Mouse (Mus musculus) midbrain, embryonic 16.5 days (tissue): ENCODE measurements at regions not wholly inside any gene's neighbourhood (a gene's known extent, or its start where the extent isn't known, plus 50 kb on each side); places are given as distances from the start of the nearest gene placed in this dataset.

ENCODE experiments used
- ATAC-seq: fragments of 200-750 bp; cut with Nextera tagmentation; 2 replicates; pipeline ENCODE4 v1.8.0; 2017; ENCODE audit warnings: moderate TSS enrichment
- H3K27ac ChIP-seq: fragments of 300-500 bp; sonication (generic); 2 replicates; pipeline ENCODE4 v1.5.1; 2014; ENCODE audit warnings: mild to moderate bottlenecking, low read length, mixed read lengths
- H3K27me3 ChIP-seq: fragments of 300-500 bp; sonication (generic); 2 replicates; pipeline ENCODE4 v1.6.1; 2014; ENCODE audit warnings: low read depth, low read length, mixed read lengths; ENCODE audit not compliant: control insufficient read depth, insufficient read depth
- H3K36me3 ChIP-seq: fragments of 300-500 bp; sonication (generic); 2 replicates; pipeline ENCODE4 v1.6.1; 2014; ENCODE audit warnings: mild to moderate bottlenecking, low read length, moderate library complexity, mixed read lengths; ENCODE audit not compliant: control insufficient read depth, insufficient read depth
- H3K4me1 ChIP-seq: fragments of 300-500 bp; sonication (generic); 2 replicates; pipeline ENCODE4 v1.6.1; 2014; ENCODE audit warnings: mild to moderate bottlenecking, low read length, mixed read lengths; ENCODE audit not compliant: control insufficient read depth, insufficient read depth
- H3K4me2 ChIP-seq: fragments of 300-500 bp; sonication (generic); 2 replicates; pipeline ENCODE4 v1.6.1; 2014; ENCODE audit warnings: mild to moderate bottlenecking, low read length, mixed read lengths
- H3K4me3 ChIP-seq: fragments of 300-500 bp; sonication (generic); 2 replicates; pipeline ENCODE4 v1.5.1; 2014; ENCODE audit warnings: low read depth, mild to moderate bottlenecking, low read length, moderate library complexity, mixed read lengths
- H3K9ac ChIP-seq: fragments of 300-500 bp; sonication (generic); 2 replicates; pipeline ENCODE4 v1.6.1; 2014; ENCODE audit warnings: low read depth, low read length, mixed read lengths
- H3K9me3 ChIP-seq: fragments of 300-500 bp; sonication (generic); replicated peaks from 2 replicates; pipeline ENCODE4 v1.6.1; 2014; ENCODE audit warnings: mild to moderate bottlenecking, low read length, mixed read lengths; ENCODE audit not compliant: control insufficient read depth, poor library complexity, severe bottlenecking
- WGBS: fragments of 180-500 bp; shearing (Covaris S2); extraction: QIAGEN DNeasy Blood & Tissue Kit; methylation state at CpG from one replicate; pipeline ENCODE4 v1.1.7; 2014; 5-methylcytosine and 5-hydroxymethylcytosine counted together

DNA sequence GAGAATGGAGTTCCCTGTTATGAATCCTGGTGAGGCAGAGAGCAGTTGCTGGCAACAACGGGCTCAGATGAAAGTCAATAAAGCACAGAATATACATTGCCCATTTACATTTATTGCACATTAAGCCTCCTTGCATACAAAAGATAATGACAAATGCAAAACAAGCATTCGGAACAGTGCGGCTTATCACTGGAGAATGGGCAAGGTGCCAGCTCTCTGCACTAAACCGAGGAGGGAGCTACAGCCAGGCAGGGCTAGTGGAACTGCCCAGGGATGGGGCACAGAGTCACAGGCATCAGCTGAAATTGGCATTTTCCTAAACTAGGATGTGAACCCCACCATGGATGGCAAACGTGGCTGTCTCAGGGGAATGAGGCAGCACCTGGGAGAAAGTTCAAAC is 2514.8 kb upstream of the 5930422O12Rik start:
- Histone ChIP-seq H3K9ac (no peak overlapping the region), H3K27ac (no peak overlapping the region), H3K4me3 (no peak overlapping the region), H3K4me1 (peaks cover 13% of the 10 kb centered on the region), H3K36me3 (no peaks in the 10 kb centered on the region), H3K27me3 (no peaks in the 10 kb centered on the region), H3K4me2 (no peak overlapping the region), H3K9me3 (no peaks in the 10 kb centered on the region)
- ATAC-seq: no peak
- 52% methylated on average over 5 of the region's 5 CpGs for WGBS

DNA sequence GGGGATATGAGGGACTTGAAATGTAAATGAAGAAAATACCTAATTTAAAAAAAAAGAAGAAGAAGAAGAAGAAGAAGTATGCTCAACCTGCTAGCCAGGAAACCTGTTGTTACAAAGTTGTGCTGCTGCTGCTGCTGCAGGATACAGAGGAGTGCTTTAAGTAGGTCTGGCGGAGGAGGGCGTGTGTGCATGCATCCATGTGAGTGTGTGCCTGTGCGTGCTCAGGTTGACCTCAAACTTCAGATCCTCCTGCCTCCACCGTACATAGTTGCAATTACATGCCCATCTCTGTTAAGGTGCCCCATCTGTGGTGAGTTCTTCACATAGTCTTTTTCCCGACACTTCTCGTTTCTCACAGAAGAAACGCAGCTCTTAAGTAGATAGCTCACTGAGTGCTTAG is 2513.4 kb upstream of the 5930422O12Rik start:
- Histone ChIP-seq H3K27ac (peak overlapping the region; percentile 90), H3K36me3 (no peaks in the 10 kb centered on the region), H3K27me3 (no peaks in the 10 kb centered on the region), H3K4me2 (peak overlapping the region; percentile 83), H3K9me3 (no peaks in the 10 kb centered on the region), H3K4me3 (no peak overlapping the region), H3K9ac (peak overlapping the region; percentile 75; the same call in 1 of the 2 replicates), H3K4me1 (peaks cover 13% of the 10 kb centered on the region)
- ATAC-seq: 0 out of 2 replicates have a peak, but pooled peaks have one; percentile 6
- WGBS: 54% methylated on average over 7 of the region's 7 CpGs

DNA sequence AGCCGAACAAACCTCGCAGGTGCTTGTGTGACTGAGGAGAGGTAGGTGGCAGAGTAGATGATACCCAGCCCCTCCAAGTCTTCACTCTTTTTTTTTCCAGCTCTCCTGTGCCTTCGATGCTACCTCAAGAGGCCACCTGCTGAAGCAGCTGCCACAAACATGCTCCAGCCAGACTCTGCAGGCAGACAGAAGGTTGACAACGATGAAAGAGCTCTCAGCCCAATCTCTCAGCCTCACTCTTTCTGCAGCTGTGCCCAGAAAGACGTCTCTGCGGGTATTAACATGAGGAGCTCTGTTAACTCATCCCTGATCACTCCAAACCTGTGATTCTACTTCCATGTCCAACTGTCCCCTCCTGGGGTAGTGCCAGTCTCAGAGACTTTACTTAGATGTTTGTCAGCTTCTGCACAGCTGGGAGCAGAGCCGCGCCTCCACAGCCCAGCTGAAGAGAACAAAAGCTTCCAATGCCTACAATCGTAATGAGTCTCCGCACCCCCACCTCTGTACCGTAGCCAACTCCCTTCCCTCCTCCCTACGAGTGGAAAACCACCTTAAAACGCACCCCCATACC is 2512.8 kb upstream of the 5930422O12Rik start:
- H3K9me3 ChIP-seq: no peaks in the 10 kb centered on the region
- peak overlapping the region; percentile 83 for H3K4me2 ChIP-seq
- H3K4me3 ChIP-seq: peak overlapping the region; percentile 39
- 6% methylated on average over 13 of the region's 13 CpGs for WGBS
- no peaks in the 10 kb centered on the region for H3K36me3 ChIP-seq
- ATAC-seq: peak; percentile 84
- peaks cover 13% of the 10 kb centered on the region for H3K4me1 ChIP-seq
- H3K27ac ChIP-seq: peak overlapping the region; percentile 90
- peak overlapping the region; percentile 75 for H3K9ac ChIP-seq
- no peaks in the 10 kb centered on the region for H3K27me3 ChIP-seq

DNA sequence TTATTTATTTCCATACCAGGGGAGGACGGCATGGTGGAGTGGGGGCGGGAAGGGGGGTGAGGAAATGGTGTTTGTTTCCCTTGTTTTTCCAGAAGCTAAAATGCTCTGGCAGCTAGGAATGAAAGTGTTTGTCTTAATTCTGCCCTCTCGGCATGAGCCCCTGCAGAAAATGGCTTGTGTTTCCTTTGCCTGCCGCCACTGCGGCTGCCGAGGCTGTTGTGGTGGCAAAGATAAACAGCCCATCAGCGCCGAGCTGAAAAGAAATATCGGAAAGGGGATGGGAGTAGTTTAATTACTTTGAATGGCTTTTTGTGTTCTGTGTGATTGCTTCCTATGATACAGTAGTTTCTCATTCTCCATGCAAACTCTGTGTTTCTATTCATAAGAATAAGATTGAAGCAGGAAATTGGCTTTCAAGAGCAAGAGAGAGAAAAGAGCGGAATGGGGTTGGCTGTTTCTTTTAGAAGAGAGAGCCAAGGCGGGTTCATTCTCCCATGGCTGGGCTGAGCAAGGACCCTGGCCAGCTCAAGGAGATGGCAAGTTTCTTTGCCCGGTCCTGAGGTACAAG is 2512.2 kb upstream of the 5930422O12Rik start:
- peak overlapping the region; percentile 83 for H3K4me2 ChIP-seq

DNA sequence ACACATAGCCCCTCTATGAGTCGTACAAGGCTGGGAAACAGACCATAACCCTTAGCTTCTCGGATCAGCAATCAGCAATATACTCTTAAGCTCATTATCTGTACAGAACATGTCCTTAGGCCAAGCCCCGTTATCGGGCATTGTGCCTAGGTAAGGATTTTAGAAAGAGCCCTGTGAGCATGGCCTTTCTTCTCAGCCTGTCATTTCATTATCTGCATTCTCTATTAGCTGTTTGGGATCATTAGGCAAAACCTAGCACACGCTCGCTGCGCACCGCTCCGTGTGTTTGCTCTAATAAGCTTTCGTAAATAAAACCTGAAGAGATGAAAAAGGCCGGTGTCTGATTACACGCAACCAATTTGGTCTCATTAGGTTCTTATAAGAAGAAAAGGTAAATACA is 2507.1 kb upstream of the 5930422O12Rik start:
- no peak overlapping the region for H3K27ac ChIP-seq
- no peak for ATAC-seq
- H3K4me2 ChIP-seq: no peak overlapping the region
- H3K9ac ChIP-seq: no peak overlapping the region
- 51% methylated on average over 12 of the region's 12 CpGs for WGBS
- no peaks in the 10 kb centered on the region for H3K27me3 ChIP-seq
- no peaks in the 10 kb centered on the region for H3K36me3 ChIP-seq
- H3K9me3 ChIP-seq: no peaks in the 10 kb centered on the region
- H3K4me3 ChIP-seq: no peak overlapping the region
- H3K4me1 ChIP-seq: peaks cover 21% of the 10 kb centered on the region

More for the DNA sequence above, 2512.2 kb upstream of the 5930422O12Rik start:
- Histone ChIP-seq H3K4me3 (peak overlapping the region; percentile 39), H3K27ac (peak overlapping the region; percentile 90), H3K9ac (peak overlapping the region; percentile 75), H3K9me3 (no peaks in the 10 kb centered on the region), H3K36me3 (no peaks in the 10 kb centered on the region), H3K27me3 (no peaks in the 10 kb centered on the region), H3K4me1 (peaks cover 15% of the 10 kb centered on the region)
- WGBS: 4% methylated on average over 12 of the region's 12 CpGs
- peak; percentile 69 for ATAC-seq

DNA sequence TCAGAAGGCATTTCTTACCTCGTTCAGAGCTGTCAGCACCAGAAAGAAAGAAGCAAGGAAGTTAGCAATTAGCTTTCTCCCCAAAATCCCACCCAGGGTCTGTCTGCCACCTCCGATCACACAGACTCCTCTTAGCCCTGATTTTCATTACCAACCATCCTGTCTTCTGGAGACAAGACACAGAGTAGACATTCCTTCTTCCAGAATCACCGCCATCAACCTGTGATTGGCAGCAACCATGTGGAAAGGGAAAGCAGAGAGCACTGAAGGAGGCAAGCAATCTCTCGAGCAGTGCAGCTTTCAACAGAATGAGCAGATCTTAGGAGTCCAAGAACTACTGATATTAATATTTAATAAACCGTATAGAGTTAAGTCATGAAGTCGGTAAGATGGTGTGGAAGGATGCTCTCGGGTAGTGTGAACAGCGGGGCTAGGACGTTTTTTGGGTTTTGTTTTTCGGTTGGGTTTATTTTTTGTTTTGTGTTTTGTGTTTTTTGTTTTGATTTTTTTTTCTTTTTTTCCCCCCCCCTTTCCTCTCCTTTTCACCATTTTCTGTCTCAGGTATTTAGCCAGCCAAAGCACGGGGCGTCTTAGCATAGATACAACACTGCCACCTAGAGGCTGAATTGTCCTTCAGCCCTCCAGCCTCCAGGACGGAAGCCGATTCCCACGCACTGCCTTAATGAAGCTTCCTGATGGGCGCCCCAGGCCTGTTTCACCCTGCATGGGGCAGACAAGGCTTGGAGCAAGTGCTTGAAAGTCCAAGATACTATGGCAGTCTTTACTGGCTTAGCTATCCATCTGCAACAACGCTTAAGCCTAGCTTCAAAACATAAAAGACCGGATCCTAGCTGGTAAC is 2505.0 kb upstream of the 5930422O12Rik start:
- H3K4me3 ChIP-seq: no peak overlapping the region
- no peaks in the 10 kb centered on the region for H3K27me3 ChIP-seq
- H3K36me3 ChIP-seq: no peaks in the 10 kb centered on the region
- WGBS: 27% methylated on average over 18 of the region's 18 CpGs
- H3K27ac ChIP-seq: peak overlapping the region; percentile 80
- H3K9ac ChIP-seq: peak overlapping the region; percentile 17
- H3K9me3 ChIP-seq: no peaks in the 10 kb centered on the region
- H3K4me1 ChIP-seq: peaks cover 19% of the 10 kb centered on the region
- peak; percentile 97 for ATAC-seq
- peak overlapping the region; percentile 36 for H3K4me2 ChIP-seq

DNA sequence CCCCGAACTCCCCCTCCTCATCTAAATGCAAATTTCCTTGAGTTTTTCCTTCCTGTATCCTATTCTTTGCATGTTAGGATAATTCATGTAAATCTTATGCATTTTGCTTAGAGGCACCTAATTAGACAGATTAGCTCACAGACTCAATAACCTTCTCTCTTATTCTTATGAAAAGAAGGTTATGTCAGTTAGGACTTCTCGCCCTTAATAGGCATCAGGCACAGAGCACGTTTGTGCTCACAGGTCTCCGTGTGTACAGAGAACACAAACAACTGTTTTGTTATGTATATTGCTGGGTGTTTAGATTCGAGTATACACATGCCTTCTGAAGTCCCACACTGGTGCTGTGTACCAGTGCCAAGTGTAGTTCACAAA is 2504.4 kb upstream of the 5930422O12Rik start:
- Histone ChIP-seq H3K4me1 (peaks cover 19% of the 10 kb centered on the region), H3K36me3 (no peaks in the 10 kb centered on the region), H3K27ac (peak overlapping the region; percentile 80), H3K4me3 (no peak overlapping the region), H3K9me3 (no peaks in the 10 kb centered on the region), H3K4me2 (peak overlapping the region; percentile 36), H3K9ac (peak overlapping the region; percentile 7; the same call in 1 of the 2 replicates), H3K27me3 (no peaks in the 10 kb centered on the region)
- ATAC-seq: peak; percentile 86
- 7% methylated on average over 5 of the region's 5 CpGs for WGBS

DNA sequence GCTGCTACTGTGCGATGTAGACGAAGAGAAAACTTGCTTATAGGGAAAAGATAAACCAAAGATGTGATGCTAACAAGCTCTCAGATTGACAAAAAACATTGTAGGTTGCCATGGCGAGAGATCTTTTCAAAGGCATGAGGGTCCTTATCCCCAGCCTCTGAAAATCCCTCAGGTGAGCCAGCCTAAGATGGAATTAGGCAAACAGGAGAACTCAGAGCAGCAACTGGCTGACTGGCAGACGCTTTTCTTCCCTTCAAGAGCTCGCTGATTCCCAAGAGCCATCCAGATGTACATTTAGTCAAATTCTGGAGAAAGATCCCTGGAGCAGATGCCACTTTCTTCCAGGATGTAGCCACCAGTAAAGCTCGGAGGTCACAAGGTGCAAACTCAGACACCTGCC is 2503.9 kb upstream of the 5930422O12Rik start:
- H3K27ac ChIP-seq: peak overlapping the region; percentile 80
- no peak overlapping the region for H3K4me3 ChIP-seq
- ATAC-seq: 0 out of 2 replicates have a peak, but pooled peaks have one; percentile 4
- H3K4me1 ChIP-seq: peaks cover 19% of the 10 kb centered on the region
- no peak overlapping the region; the same call in 1 of the 2 replicates for H3K9ac ChIP-seq
- peak overlapping the region; percentile 36 for H3K4me2 ChIP-seq
- WGBS: 23% methylated on average over 6 of the region's 6 CpGs
- H3K9me3 ChIP-seq: no peaks in the 10 kb centered on the region
- no peaks in the 10 kb centered on the region for H3K36me3 ChIP-seq
- H3K27me3 ChIP-seq: no peaks in the 10 kb centered on the region
